Mouse (Mus musculus) intestine, postnatal 0 days (tissue): ENCODE measurements around the gene Ndufs1. TPM values are rescaled to one million over a fixed set of nuclear protein-coding genes. Genes with fewer than 3 reads are reported as not detected.

Experiments
- ATAC-seq: fragments of 200-750 bp; cut with Nextera tagmentation; 2 replicates; pipeline ENCODE4 v1.8.0; 2017; ENCODE audit warnings: mild to moderate bottlenecking, moderate TSS enrichment, moderate library complexity
- H3K27ac ChIP-seq: fragments of 300-500 bp; sonication (generic); 2 replicates; pipeline ENCODE4 v1.5.1; 2014; ENCODE audit warnings: mild to moderate bottlenecking, low read depth, low read length, moderate library complexity
- H3K27me3 ChIP-seq: fragments of 300-500 bp; sonication (generic); replicated peaks from 2 replicates; pipeline ENCODE4 v1.6.1; 2014; ENCODE audit warnings: low read length, mixed read lengths; ENCODE audit not compliant: control insufficient read depth, insufficient read depth
- H3K36me3 ChIP-seq: fragments of 300-500 bp; sonication (generic); 2 replicates; pipeline ENCODE4 v1.6.1; 2014; ENCODE audit warnings: mild to moderate bottlenecking, moderate library complexity; ENCODE audit not compliant: control insufficient read depth, insufficient read depth
- H3K4me1 ChIP-seq: fragments of 300-500 bp; sonication (generic); replicated peaks from 2 replicates; pipeline ENCODE4 v1.6.1; 2014; ENCODE audit warnings: antibody characterized with exemption, low read length, mixed read lengths; ENCODE audit not compliant: control insufficient read depth, insufficient read depth
- H3K4me2 ChIP-seq: fragments of 300-500 bp; sonication (generic); replicated peaks from 2 replicates; pipeline ENCODE4 v1.6.1; 2014; ENCODE audit warnings: low read depth, mild to moderate bottlenecking, moderate library complexity
- H3K4me3 ChIP-seq: fragments of 300-500 bp; sonication (generic); 2 replicates; pipeline ENCODE4 v1.5.1; 2014; ENCODE audit warnings: low read depth, low read length
- H3K9ac ChIP-seq: fragments of 300-500 bp; sonication (generic); 2 replicates; pipeline ENCODE4 v1.6.1; 2014; ENCODE audit warnings: mild to moderate bottlenecking, low read depth, low read length
- H3K9me3 ChIP-seq: fragments of 300-500 bp; sonication (generic); 2 replicates; pipeline ENCODE4 v1.6.1; 2016; ENCODE audit warnings: mixed run types; ENCODE audit not compliant: control insufficient read depth
- CTCF ChIP-seq: sonication (generic); IDR thresholded peaks from 2 replicates; pipeline ENCODE4 v1.5.1; 2016; ENCODE audit warnings: low read depth, mild to moderate bottlenecking, control low read depth, antibody characterized with exemption, moderate library complexity
- WGBS: fragments of 180-500 bp; shearing (Covaris S2); extraction: QIAGEN DNeasy Blood & Tissue Kit; methylation state at CpG from one replicate; pipeline ENCODE4 v1.1.7; 2014; 5-methylcytosine and 5-hydroxymethylcytosine counted together
- polyA plus RNA-seq: library from polyadenylated mRNA; unstranded; fragments of >200 nt; fragmentation: Nextera tagmentation; extraction: Ambion mirVana; gene quantifications from 2 replicates; pipeline ENCODE4 v1.2.1, GENCODE M21; 2015

Gene Ndufs1
- polyA plus RNA-seq, 1 experiment from 2014 or later: 129 TPM

DNA sequence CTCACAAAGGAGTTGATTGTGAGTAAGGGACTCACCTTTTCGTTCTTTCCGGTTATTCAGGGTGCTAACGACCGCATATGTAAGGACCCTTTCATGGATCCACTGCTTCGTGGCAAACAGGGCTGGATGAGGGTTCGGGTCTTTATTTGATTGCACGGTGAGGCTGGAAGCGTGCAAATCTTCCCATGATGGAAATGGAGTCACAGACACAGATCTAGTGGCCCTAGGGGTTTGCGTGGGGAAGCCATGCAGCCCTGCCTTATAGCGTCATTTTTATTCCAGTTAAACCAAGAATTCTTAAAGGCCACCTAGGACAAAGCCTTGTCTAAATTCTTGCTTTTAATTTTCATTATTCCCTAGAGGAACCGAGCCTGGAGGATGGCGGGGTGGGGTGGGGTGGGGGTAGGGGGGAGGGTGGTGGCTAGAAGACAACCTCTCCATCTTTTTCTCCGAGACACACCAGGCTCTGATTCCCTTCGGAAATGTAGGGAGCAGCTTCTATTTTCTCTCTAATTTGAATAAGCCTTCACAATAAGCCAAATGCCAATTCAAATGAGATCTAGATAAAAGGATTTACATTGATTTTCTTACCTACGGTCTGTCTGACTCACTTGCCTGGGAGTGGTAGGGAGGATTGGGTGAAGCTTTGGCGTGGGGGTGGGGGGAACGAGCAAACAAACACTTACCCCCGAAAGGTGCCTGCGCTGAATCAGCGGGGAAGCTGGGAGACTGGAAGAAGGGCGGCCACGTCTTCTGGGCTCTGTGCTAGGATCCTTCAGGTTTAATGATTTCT is 37.0 kb upstream of the Ndufs1 start:
- Histone ChIP-seq H3K36me3 (no peaks in the 10 kb centered on the region), H3K9me3 (no peaks in the 10 kb centered on the region), H3K9ac (no peak overlapping the region), H3K4me1 (no peaks in the 10 kb centered on the region), H3K4me2 (no peak overlapping the region), H3K27me3 (peaks cover 4% of the 10 kb centered on the region; the same call in 1 of the 2 replicates), H3K4me3 (no peak overlapping the region), H3K27ac (no peak overlapping the region)
- 26% methylated on average over 22 of the region's 22 CpGs for WGBS
- TF ChIP-seq CTCF: no peak
- ATAC-seq: no peak

DNA sequence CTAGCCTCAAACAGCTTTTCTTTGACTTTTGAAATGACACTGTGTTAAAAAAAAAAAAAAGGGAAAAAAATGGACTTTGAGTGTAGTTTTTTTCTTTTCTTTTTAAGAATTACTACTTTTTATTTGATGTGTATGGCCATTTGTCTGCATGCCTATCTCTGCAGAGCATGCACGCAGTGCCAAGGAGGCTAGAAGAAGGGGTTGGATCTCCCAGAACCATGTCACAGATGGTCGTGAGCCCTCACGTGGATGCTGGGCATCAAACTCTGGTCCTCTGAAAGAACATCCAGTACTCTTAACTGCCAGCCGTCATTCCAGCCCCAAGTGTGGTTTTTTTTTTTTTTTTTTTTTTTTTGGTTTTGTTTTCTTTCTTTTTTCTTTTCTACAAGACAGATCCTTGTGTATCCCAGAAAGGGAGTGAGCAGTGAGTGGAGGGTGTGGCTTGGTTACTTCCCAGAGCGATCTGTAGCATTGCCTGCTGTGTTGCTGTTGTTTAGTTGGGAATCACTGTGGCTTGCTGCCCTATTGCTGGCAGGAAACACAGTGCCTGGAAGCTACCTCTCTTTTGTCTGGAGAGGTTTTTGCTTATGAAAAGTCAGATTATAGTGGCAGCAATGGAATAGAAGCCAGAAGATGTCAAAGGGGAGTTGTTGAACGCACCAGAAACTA is 33.4 kb upstream of the Ndufs1 start:
- 53% methylated on average over 6 of the region's 6 CpGs for whole genome bisulfite sequencing
- no peaks in the 10 kb centered on the region for H3K9me3 ChIP-seq
- H3K9ac ChIP-seq: no peak overlapping the region
- TF ChIP-seq CTCF: no peak
- no peak for ATAC-seq
- H3K4me1 ChIP-seq: no peaks in the 10 kb centered on the region
- peaks cover 4% of the 10 kb centered on the region; the same call in 1 of the 2 replicates for H3K27me3 ChIP-seq
- H3K27ac ChIP-seq: no peak overlapping the region
- no peak overlapping the region for H3K4me3 ChIP-seq
- H3K36me3 ChIP-seq: no peaks in the 10 kb centered on the region
- H3K4me2 ChIP-seq: no peak overlapping the region

- Histone ChIP-seq H3K9ac (no peak overlapping the region), H3K4me3 (no peak overlapping the region), H3K4me1 (no peaks in the 10 kb centered on the region), H3K36me3 (no peaks in the 10 kb centered on the region), H3K4me2 (no peak overlapping the region), H3K27me3 (no peaks in the 10 kb centered on the region), H3K27ac (no peak overlapping the region), H3K9me3 (no peaks in the 10 kb centered on the region)
- no peak for ATAC-seq
- WGBS: 76% methylated on average over 3 of the region's 3 CpGs
- TF ChIP-seq CTCF: no peak
These were observed 31.0 kb upstream of the Ndufs1 start for GRCm38 (mm10) chr1:63207607-63208006.

DNA sequence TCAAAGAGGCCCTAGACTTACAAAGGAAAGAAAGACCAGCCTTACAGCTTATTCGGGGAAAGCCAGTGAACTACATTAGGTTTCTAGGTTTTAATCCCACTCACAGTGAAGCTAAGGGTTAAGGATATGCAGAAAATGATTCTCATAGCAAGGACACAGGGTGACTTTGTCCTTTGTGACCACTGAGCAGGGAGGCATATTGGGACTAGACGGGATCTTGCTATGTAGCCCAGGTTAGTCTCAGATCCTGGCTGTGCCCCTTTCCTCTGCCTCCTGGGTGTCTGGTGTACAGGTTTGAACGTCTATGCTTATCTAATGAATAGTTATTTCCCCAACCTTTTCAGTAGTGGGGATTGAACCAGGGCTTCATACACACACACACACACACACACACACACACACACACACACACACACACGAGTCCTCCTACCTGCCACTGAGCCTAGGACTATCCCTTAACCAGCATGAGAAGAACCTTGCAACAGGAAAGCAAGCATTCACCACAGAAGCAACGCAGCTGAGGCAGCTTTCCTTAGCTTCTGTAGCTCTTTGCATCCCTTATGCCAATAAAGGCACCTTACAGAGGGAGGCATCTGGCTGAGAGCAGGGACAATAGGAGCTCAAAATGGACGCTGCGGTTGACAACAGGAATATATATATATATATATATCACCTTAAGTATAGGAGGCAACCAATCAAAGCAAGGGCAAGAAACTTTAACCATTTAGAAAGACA is 28.2 kb upstream of the Ndufs1 start:
- TF ChIP-seq CTCF: no peak
- Histone ChIP-seq H3K4me3 (no peak overlapping the region), H3K4me1 (no peaks in the 10 kb centered on the region), H3K9me3 (no peaks in the 10 kb centered on the region), H3K4me2 (no peak overlapping the region), H3K27ac (no peak overlapping the region), H3K27me3 (no peaks in the 10 kb centered on the region), H3K9ac (no peak overlapping the region), H3K36me3 (no peaks in the 10 kb centered on the region)
- WGBS: 40% methylated on average over 7 of the region's 7 CpGs
- no peak for ATAC-seq

- TF ChIP-seq CTCF: 0 out of 2 replicates have a peak, but pooled peaks have one; percentile 28
- no peak overlapping the region for H3K4me2 ChIP-seq
- no peak overlapping the region for H3K4me3 ChIP-seq
- H3K27me3 ChIP-seq: no peaks in the 10 kb centered on the region
- no peak overlapping the region for H3K27ac ChIP-seq
- ATAC-seq: no peak
- no peak overlapping the region for H3K9ac ChIP-seq
- no peaks in the 10 kb centered on the region for H3K36me3 ChIP-seq
- H3K9me3 ChIP-seq: no peaks in the 10 kb centered on the region
- H3K4me1 ChIP-seq: no peaks in the 10 kb centered on the region
- 13% methylated on average over 7 of the region's 7 CpGs for WGBS
These were observed 27.5 kb upstream of the Ndufs1 start for GRCm38 (mm10) chr1:63203950-63204659.

- WGBS: 91% methylated on average over 1 of the region's 1 CpGs
- Histone ChIP-seq H3K9ac (no peak overlapping the region), H3K27me3 (no peaks in the 10 kb centered on the region), H3K4me2 (no peak overlapping the region), H3K9me3 (no peaks in the 10 kb centered on the region), H3K4me1 (no peaks in the 10 kb centered on the region), H3K4me3 (no peak overlapping the region), H3K27ac (no peak overlapping the region), H3K36me3 (no peaks in the 10 kb centered on the region)
- no peak for TF ChIP-seq CTCF
- ATAC-seq: no peak
These were observed 26.8 kb upstream of the Ndufs1 start for GRCm38 (mm10) chr1:63203471-63203870.
